In genomic region chr4:135373299-135373698, GRCm38 (mm10) we compare ENCODE assay signal across 20 mouse cellular contexts. TPM values are rescaled to one million over a fixed set of nuclear protein-coding genes. Genes with fewer than 3 reads are reported as not detected.
DNase-seq lines count a peak whose midpoint lies in the region; ATAC-seq and TF ChIP-seq lines count a peak whose summit lies in the region.
"Had no signal": no experiment of that assay in that cellular context is flagged by ENCODE, and none has a peak within 500 bp of the region (broad histone marks: within the 10 kb centered on the region; RNA-seq: fewer than 3 reads in every experiment).

No protein-coding gene starts in this region.

- DNase-seq in cerebellum, adult 2 months, result no peak
- DNase-seq in cerebellum, postnatal 10 days, result no peak
- DNase-seq in lung, adult 2 months, result no peak
- DNase-seq in lung, postnatal 14 days, result no peak
- no peak for DNase-seq in stomach, postnatal 0 days (ENCODE audit: low spot score)
- DNase-seq in cerebellum, adult 18-20 months, result no peak
- DNase-seq: adrenal gland, postnatal 36 days; gastrocnemius, postnatal 36 days; kidney, postnatal 10 days; layer of hippocampus, adult 9-11 months; lung, postnatal 36 days; right cerebral cortex, postnatal 14 days had no signal

- H3K36me3 ChIP-seq in stomach, postnatal 0 days (ENCODE audit: control insufficient read depth, insufficient read depth, low read length), result no peaks in the 10 kb centered on the region
- H3K36me3 ChIP-seq in neural tube, embryonic 15.5 days, result no peaks in the 10 kb centered on the region
- H3K36me3 ChIP-seq: embryonic facial prominence, embryonic 13.5 days; limb, embryonic 15.5 days; midbrain, embryonic 13.5 days had no signal

- no peak overlapping the region for H3K9ac ChIP-seq in stomach, postnatal 0 days (ENCODE audit: low read length)
- no peak overlapping the region for H3K9ac ChIP-seq in neural tube, embryonic 15.5 days (replicated peaks)
- H3K9ac ChIP-seq: embryonic facial prominence, embryonic 13.5 days; limb, embryonic 15.5 days; midbrain, embryonic 13.5 days had no signal

- ATAC-seq in stomach, postnatal 0 days (ENCODE audit: low FRiP score, low TSS enrichment), result no peak
- ATAC-seq in neural tube, embryonic 15.5 days (ENCODE audit: low FRiP score), result no peak
- ATAC-seq: inflammation-experienced regulatory T-cells, adult 6 months; midbrain, embryonic 13.5 days had no signal

- no peak overlapping the region for H3K4me3 ChIP-seq in cerebellum, adult 2 months (replicated peaks; ENCODE audit: insufficient read depth, low read depth, low read length)
- H3K4me3 ChIP-seq in lung, adult 2 months (replicated peaks; ENCODE audit: extremely low read depth, low read depth, low read length), result no peak overlapping the region
- no peak overlapping the region for H3K4me3 ChIP-seq in bone marrow, adult 2 months (replicated peaks; ENCODE audit: control insufficient read depth, low read depth, low read length)
- no peak overlapping the region for H3K4me3 ChIP-seq in stomach, postnatal 0 days (ENCODE audit: low read depth, low read length)
- H3K4me3 ChIP-seq in neural tube, embryonic 15.5 days (replicated peaks), result no peak overlapping the region
- H3K4me3 ChIP-seq: embryonic facial prominence, embryonic 13.5 days; limb, embryonic 15.5 days; midbrain, embryonic 13.5 days; myocyte had no signal

- no peak overlapping the region for H3K27ac ChIP-seq in cerebellum, adult 2 months (ENCODE audit: insufficient read depth, low read length)
- no peak overlapping the region for H3K27ac ChIP-seq in bone marrow, adult 2 months (ENCODE audit: control insufficient read depth, insufficient read depth, low read depth, low read length, poor library complexity)
- no peak overlapping the region for H3K27ac ChIP-seq in stomach, postnatal 0 days (replicated peaks)
- no peak overlapping the region for H3K27ac ChIP-seq in neural tube, embryonic 15.5 days (replicated peaks)
- H3K27ac ChIP-seq: embryonic facial prominence, embryonic 13.5 days; limb, embryonic 15.5 days; midbrain, embryonic 13.5 days had no signal

- no peaks in the 10 kb centered on the region for H3K27me3 ChIP-seq in cerebellum, adult 2 months (ENCODE audit: control insufficient read depth, insufficient read depth, low read length)
- no peaks in the 10 kb centered on the region for H3K27me3 ChIP-seq in stomach, postnatal 0 days (ENCODE audit: control insufficient read depth, insufficient read depth, low read length)
- H3K27me3 ChIP-seq in neural tube, embryonic 15.5 days (replicated peaks), result no peaks in the 10 kb centered on the region
- H3K27me3 ChIP-seq: embryonic facial prominence, embryonic 13.5 days; limb, embryonic 15.5 days; midbrain, embryonic 13.5 days had no signal

- no peak for TF ChIP-seq EP300 in stomach, postnatal 0 days (optimal IDR thresholded peaks at IDR 0.05)

- peak; percentile 25; the same call in 1 of the 2 replicates for TF ChIP-seq CTCF in cerebellum, adult 2 months (IDR thresholded peaks at IDR 0.05; ENCODE audit: borderline replicate concordance, insufficient read depth, low read depth, low read length)
- TF ChIP-seq CTCF in lung, adult 2 months (IDR thresholded peaks at IDR 0.05; ENCODE audit: insufficient read depth, low read length), result peak; percentile 22; the same call in 1 of the 2 replicates
- peak; percentile 28; the same call in 1 of the 2 replicates for TF ChIP-seq CTCF in bone marrow, adult 2 months (IDR thresholded peaks at IDR 0.05; ENCODE audit: control insufficient read depth, insufficient read depth, low read length)
- TF ChIP-seq CTCF in stomach, postnatal 0 days (IDR thresholded peaks at IDR 0.05; ENCODE audit: low read depth), result peak; percentile 47

- WGBS in cerebellum, adult 2 months, result 82% methylated on average over 5 of the region's 5 CpGs
- 78% methylated on average over 5 of the region's 5 CpGs for WGBS in lung, adult 2 months
- WGBS in bone marrow, adult 2 months, result 81% methylated on average over 5 of the region's 5 CpGs
- WGBS in stomach, postnatal 0 days, result 77% methylated on average over 5 of the region's 5 CpGs
- WGBS in neural tube, embryonic 15.5 days, result 81% methylated on average over 5 of the region's 5 CpGs

- H3K9me3 ChIP-seq in stomach, postnatal 0 days (ENCODE audit: control insufficient read depth, low read length), result no peaks in the 10 kb centered on the region
- H3K9me3 ChIP-seq in neural tube, embryonic 15.5 days (replicated peaks), result no peaks in the 10 kb centered on the region

- no peaks in the 10 kb centered on the region for H3K4me1 ChIP-seq in cerebellum, adult 2 months (ENCODE audit: control insufficient read depth, insufficient read depth, low read length)
- H3K4me1 ChIP-seq in lung, adult 2 months (ENCODE audit: control insufficient read depth, insufficient read depth, low read length), result no peaks in the 10 kb centered on the region
- no peaks in the 10 kb centered on the region for H3K4me1 ChIP-seq in bone marrow, adult 2 months (ENCODE audit: control insufficient read depth, insufficient read depth, low read length)
- H3K4me1 ChIP-seq in stomach, postnatal 0 days (replicated peaks; ENCODE audit: control insufficient read depth, insufficient read depth), result no peaks in the 10 kb centered on the region
- H3K4me1 ChIP-seq in neural tube, embryonic 15.5 days, result no peaks in the 10 kb centered on the region
- H3K4me1 ChIP-seq: embryonic facial prominence, embryonic 13.5 days; limb, embryonic 15.5 days; midbrain, embryonic 13.5 days had no signal

- H3K4me2 ChIP-seq in stomach, postnatal 0 days (replicated peaks; ENCODE audit: low read depth), result no peak overlapping the region
- no peak overlapping the region for H3K4me2 ChIP-seq in neural tube, embryonic 15.5 days
- H3K4me2 ChIP-seq: embryonic facial prominence, embryonic 13.5 days; heart, embryonic 11.5 days; limb, embryonic 15.5 days; midbrain, embryonic 13.5 days had no signal

- no peak for TF ChIP-seq POLR2A in cerebellum, adult 2 months (IDR thresholded peaks at IDR 0.05; ENCODE audit: borderline replicate concordance, insufficient read depth, low read length)
- TF ChIP-seq POLR2A in lung, adult 2 months (IDR thresholded peaks at IDR 0.05; ENCODE audit: borderline replicate concordance, extremely low read depth, low read depth, low read length), result no peak
- no peak for TF ChIP-seq POLR2A in bone marrow, adult 2 months (IDR thresholded peaks at IDR 0.05; ENCODE audit: borderline replicate concordance, control insufficient read depth, low read depth, low read length)

RNA-seq across cellular contexts. Expression of gene Srrm1, which starts 20.2 kb away (rescaled TPM):
- 124 and 130 TPM in 2 replicates for polyA plus RNA-seq in cerebellum, adult 2 months (2012; rRNA removed)
- polyA plus RNA-seq in lung, adult 2 months (2012; rRNA removed), result 19.4 and 31.0 TPM in 2 replicates
- 99.5 and 141 TPM in 2 replicates for polyA plus RNA-seq in bone marrow, adult 2 months (2011; ENCODE audit: insufficient read depth, insufficient read length, low replicate concordance, missing spikeins)
- 95.9 and 108 TPM in 2 replicates for polyA plus RNA-seq in stomach, postnatal 0 days (2015; fragmentation: Nextera tagmentation; extraction: Ambion mirVana)
- polyA plus RNA-seq in neural tube, embryonic 15.5 days (2015; fragmentation: Nextera tagmentation; extraction: Ambion mirVana), result 174 and 181 TPM in 2 replicates

RNA-seq across cellular contexts. Expression of gene Ncmap, which starts 24.7 kb away (rescaled TPM):
- polyA plus RNA-seq in cerebellum, adult 2 months (2012; rRNA removed), result 4.1 and 4.7 TPM in 2 replicates
- 3.0 and 5.4 TPM in 2 replicates for polyA plus RNA-seq in lung, adult 2 months (2012; rRNA removed)
- not detected in 2 replicates for polyA plus RNA-seq in bone marrow, adult 2 months (2011; ENCODE audit: insufficient read depth, insufficient read length, low replicate concordance, missing spikeins)
- 39.8 and 42.2 TPM in 2 replicates for polyA plus RNA-seq in stomach, postnatal 0 days (2015; fragmentation: Nextera tagmentation; extraction: Ambion mirVana)
- polyA plus RNA-seq in neural tube, embryonic 15.5 days (2015; fragmentation: Nextera tagmentation; extraction: Ambion mirVana), result 1.7 and 2.2 TPM in 2 replicates
